Mouse (Mus musculus) liver, embryonic 12.5 days (tissue): ENCODE measurements around the gene Naa80. TPM values are rescaled to one million over a fixed set of nuclear protein-coding genes. Genes with fewer than 3 reads are reported as not detected.
A peak's percentile ranks its signal among the peaks of the same experiment; 100 is the strongest.
"Not testable (repeated sequence)": the region's sequence is repeated elsewhere in the genome, so short reads cannot be mapped to it uniquely, and the experiment has no call there.

Experiments used
- ATAC-seq: fragments of 200-750 bp; cut with Nextera tagmentation; 2 replicates; pipeline ENCODE4 v1.8.0; 2017; ENCODE audit warnings: moderate number of reproducible peaks, mild to moderate bottlenecking, moderate library complexity
- H3K27ac ChIP-seq: fragments of 300-500 bp; sonication (generic); 2 replicates; pipeline ENCODE4 v1.5.1; 2016; ENCODE audit warnings: mild to moderate bottlenecking
- H3K27me3 ChIP-seq: fragments of 300-500 bp; sonication (generic); replicated peaks from 2 replicates; pipeline ENCODE4 v1.6.1; 2016; ENCODE audit warnings: mild to moderate bottlenecking, moderate library complexity
- H3K36me3 ChIP-seq: fragments of 300-500 bp; sonication (generic); 2 replicates; pipeline ENCODE4 v1.6.1; 2016; ENCODE audit warnings: mild to moderate bottlenecking, moderate library complexity
- H3K4me1 ChIP-seq: fragments of 300-500 bp; sonication (generic); 2 replicates; pipeline ENCODE4 v1.6.1; 2016
- H3K4me2 ChIP-seq: fragments of 300-500 bp; sonication (generic); 2 replicates; pipeline ENCODE4 v1.6.1; 2016; ENCODE audit warnings: mild to moderate bottlenecking, moderate library complexity
- H3K4me3 ChIP-seq: fragments of 300-500 bp; sonication (generic); 2 replicates; pipeline ENCODE4 v1.5.1; 2016; ENCODE audit warnings: mild to moderate bottlenecking, moderate library complexity
- H3K9ac ChIP-seq: fragments of 300-500 bp; sonication (generic); 2 replicates; pipeline ENCODE4 v1.6.1; 2016; ENCODE audit warnings: mild to moderate bottlenecking, moderate library complexity
- H3K9me3 ChIP-seq: fragments of 300-500 bp; sonication (generic); replicated peaks from 2 replicates; pipeline ENCODE4 v1.6.1; 2016; ENCODE audit warnings: mild to moderate bottlenecking, moderate library complexity
- WGBS: fragments of 180-500 bp; shearing (Covaris S2); methylation state at CpG from one replicate; pipeline ENCODE4 v1.1.7; 2016; ENCODE audit not compliant: insufficient replicate concordance; 5-methylcytosine and 5-hydroxymethylcytosine counted together
- polyA plus RNA-seq: library from polyadenylated mRNA; unstranded; fragments of >200 nt; fragmentation: Nextera tagmentation; extraction: Ambion mirVana; gene quantifications from 2 replicates; pipeline ENCODE4 v1.2.1, GENCODE M21; 2016

Naa80 gene
- polyA plus RNA-seq, 1 experiment from 2014 or later, result 12.9 TPM

GRCm38 (mm10) chr9:107551890-107552355 is 26.8 kb upstream of the Naa80 start:
- peaks cover 6% of the 10 kb centered on the region for H3K36me3 ChIP-seq
- peak overlapping the region; percentile 95 for H3K4me2 ChIP-seq
- 22% methylated on average over 8 of the region's 8 CpGs for WGBS
- H3K4me1 ChIP-seq, result peaks cover 66% of the 10 kb centered on the region
- peak overlapping the region; percentile 76 for H3K9ac ChIP-seq
- ATAC-seq, result no peak
- H3K27me3 ChIP-seq, result peaks cover 45% of the 10 kb centered on the region
- peak overlapping the region; percentile 59 for H3K4me3 ChIP-seq
- no peak overlapping the region for H3K27ac ChIP-seq
- H3K9me3 ChIP-seq, result no peaks in the 10 kb centered on the region

DNA sequence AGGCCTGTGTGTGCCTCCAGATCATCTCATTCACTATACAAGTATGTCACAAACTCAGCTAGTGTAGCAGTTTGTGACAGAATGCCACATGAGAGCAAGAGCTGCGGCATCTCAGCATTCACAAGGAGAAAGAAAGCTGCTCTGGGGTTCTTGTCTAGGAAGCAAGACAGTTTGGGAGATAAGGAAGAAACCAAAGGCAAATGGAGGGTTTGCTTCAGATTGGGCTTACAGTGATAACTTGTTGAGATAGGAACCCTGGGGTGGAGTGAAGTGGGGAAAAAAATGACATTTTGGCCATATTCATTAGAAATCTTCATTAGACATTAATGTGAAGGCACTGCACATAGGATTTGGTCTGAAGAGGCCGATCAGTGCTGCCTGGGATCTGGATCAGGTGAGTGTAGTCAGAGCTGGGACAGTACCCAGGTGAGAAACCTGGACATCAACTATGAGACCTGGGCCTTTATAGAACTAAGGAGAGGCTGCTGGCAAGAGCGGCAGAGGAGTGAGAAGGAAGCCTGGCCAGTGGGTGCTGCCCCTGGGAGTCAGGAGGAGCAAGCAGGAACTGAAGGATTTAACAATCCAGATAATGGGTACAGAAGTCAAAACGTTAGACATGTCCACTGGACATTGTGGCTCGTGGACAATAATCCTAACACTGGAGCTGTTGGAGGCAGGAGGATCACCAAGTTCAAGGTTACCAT is 25.8 kb upstream of the Naa80 start:
- 61% methylated on average over 5 of the region's 5 CpGs for WGBS
- ATAC-seq, result no peak
- Histone ChIP-seq H3K9me3 (no peaks in the 10 kb centered on the region), H3K9ac (no peak overlapping the region; the same call in 1 of the 2 replicates), H3K27ac (no peak overlapping the region), H3K36me3 (peaks cover 15% of the 10 kb centered on the region), H3K27me3 (peaks cover 45% of the 10 kb centered on the region), H3K4me3 (0 out of 2 replicates have a peak overlapping the region, but pooled peaks have one; percentile 80), H3K4me2 (peak overlapping the region; percentile 95), H3K4me1 (peaks cover 65% of the 10 kb centered on the region)

DNA sequence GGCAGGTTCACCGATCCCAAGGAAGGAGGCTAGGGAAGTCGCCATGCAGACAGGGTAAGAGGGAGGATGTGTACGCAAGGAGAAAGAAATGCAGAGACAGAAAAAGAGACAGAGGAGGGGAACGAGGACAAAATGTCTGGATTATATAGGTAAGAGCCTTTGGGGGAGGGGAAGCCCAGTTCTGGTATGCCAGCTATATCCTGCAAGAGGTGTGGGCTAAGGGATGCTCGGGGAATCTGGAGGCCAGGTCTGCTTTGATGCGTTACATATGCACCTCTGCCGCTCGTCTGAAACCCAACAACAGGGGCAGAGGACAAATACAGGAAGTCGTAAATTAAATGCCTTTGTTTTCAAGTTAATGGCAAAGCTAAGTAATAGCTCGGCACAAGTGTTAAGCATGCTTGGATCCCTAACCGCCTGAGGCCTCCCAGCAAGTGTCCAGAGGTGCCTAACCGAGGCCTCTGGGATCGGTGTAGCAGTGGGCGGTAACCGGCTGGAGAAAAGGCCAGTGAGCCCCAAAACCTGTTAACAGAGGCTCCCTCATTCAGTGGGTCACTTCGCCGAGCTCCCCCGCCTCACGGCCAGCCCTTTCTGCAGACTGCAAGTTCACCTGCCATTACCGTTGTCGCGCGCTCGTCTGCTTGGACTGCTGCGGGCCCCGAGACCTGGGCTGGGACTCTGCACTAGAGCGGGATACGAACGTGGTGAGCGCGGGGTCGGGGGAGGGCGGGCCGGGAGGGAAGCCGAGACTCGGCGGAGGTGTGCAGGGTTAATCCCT is 25.0 kb upstream of the Naa80 start:
- Histone ChIP-seq H3K9me3 (no peaks in the 10 kb centered on the region), H3K4me2 (peak overlapping the region; percentile 95), H3K4me1 (peaks cover 65% of the 10 kb centered on the region), H3K4me3 (peak overlapping the region; percentile 80), H3K36me3 (peaks cover 24% of the 10 kb centered on the region), H3K27ac (peak overlapping the region; percentile 79), H3K27me3 (peaks cover 37% of the 10 kb centered on the region), H3K9ac (peak overlapping the region; percentile 76)
- 6% methylated on average over 37 of the region's 37 CpGs for WGBS
- ATAC-seq, result peak; percentile 51

GRCm38 (mm10) chr9:107554319-107554825 is 24.3 kb upstream of the Naa80 start:
- Histone ChIP-seq H3K27ac (peak overlapping the region; percentile 96), H3K9ac (peak overlapping the region; percentile 93), H3K9me3 (no peaks in the 10 kb centered on the region), H3K4me2 (peak overlapping the region; percentile 95), H3K36me3 (peaks cover 30% of the 10 kb centered on the region), H3K27me3 (peaks cover 31% of the 10 kb centered on the region), H3K4me3 (peak overlapping the region; percentile 80), H3K4me1 (peaks cover 65% of the 10 kb centered on the region)
- WGBS, result under 1% methylated on average over 53 of the region's 53 CpGs
- ATAC-seq, result peak; percentile 89

- Histone ChIP-seq H3K4me2 (peak overlapping the region; percentile 95), H3K9me3 (no peaks in the 10 kb centered on the region), H3K27ac (peak overlapping the region; percentile 96), H3K4me3 (peak overlapping the region; percentile 80), H3K4me1 (peaks cover 65% of the 10 kb centered on the region), H3K27me3 (peaks cover 25% of the 10 kb centered on the region), H3K9ac (peak overlapping the region; percentile 93), H3K36me3 (peaks cover 37% of the 10 kb centered on the region)
- peak; percentile 14 for ATAC-seq
- WGBS, result 0% methylated on average over 23 of the region's 23 CpGs
These were observed 23.6 kb upstream of the Naa80 start for GRCm38 (mm10) chr9:107555031-107555457.

GRCm38 (mm10) chr9:107555701-107556100 is 23.0 kb upstream of the Naa80 start:
- WGBS, result 38% methylated on average over 2 of the region's 2 CpGs
- Histone ChIP-seq H3K27ac (peak overlapping the region; percentile 96), H3K4me2 (peak overlapping the region; percentile 95), H3K27me3 (peaks cover 18% of the 10 kb centered on the region), H3K4me1 (peaks cover 59% of the 10 kb centered on the region), H3K9me3 (no peaks in the 10 kb centered on the region), H3K36me3 (peaks cover 44% of the 10 kb centered on the region), H3K4me3 (peak overlapping the region; percentile 80), H3K9ac (peak overlapping the region; percentile 93)
- ATAC-seq, result no peak

GRCm38 (mm10) chr9:107556346-107556745 is 22.3 kb upstream of the Naa80 start:
- Histone ChIP-seq H3K27ac (peak overlapping the region; percentile 96), H3K9ac (peak overlapping the region; percentile 93), H3K4me1 (peaks cover 52% of the 10 kb centered on the region), H3K9me3 (no peaks in the 10 kb centered on the region), H3K27me3 (peaks cover 12% of the 10 kb centered on the region; the same call in 1 of the 2 replicates), H3K4me2 (peak overlapping the region; percentile 95), H3K36me3 (peaks cover 50% of the 10 kb centered on the region), H3K4me3 (peak overlapping the region; percentile 80)
- WGBS, result 40% methylated on average over 3 of the region's 3 CpGs
- no peak for ATAC-seq

DNA sequence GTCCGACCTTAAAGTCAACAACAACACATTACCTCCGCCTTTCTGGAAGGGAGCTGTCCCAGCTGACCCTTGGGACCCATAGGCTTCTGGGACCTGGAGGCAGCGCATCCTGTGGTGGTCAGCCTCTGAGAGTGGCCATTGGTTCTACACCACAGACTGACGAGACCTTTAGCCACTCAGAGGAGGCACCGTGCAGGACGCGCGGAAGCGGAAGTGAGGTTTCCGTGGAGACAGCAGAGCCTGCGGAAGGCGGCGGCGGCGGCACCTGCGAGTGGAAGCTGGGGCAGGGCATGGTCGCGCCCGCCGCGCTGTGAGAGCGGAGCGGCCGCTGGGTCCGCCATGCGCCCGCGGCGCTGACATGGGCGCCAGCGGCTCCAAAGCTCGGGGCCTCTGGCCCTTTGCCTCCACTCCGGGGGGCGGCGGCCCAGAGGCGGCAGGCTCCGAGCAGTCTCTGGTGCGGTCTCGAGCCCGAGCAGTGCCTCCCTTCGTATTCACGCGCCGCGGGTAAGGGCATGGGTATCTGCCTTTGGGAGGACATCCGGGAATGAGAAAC is 15.6 kb upstream of the Naa80 start, which contains the start of gene Tusc2:
Gene Tusc2, plus strand, starts transcription at position 227 of the 553 bp plus-strand sequence.
- H3K9ac ChIP-seq, result peak within 1 kb of the TSS; percentile 91
- peaks cover 60% of the 10 kb centered on the region for H3K4me1 ChIP-seq

DNA sequence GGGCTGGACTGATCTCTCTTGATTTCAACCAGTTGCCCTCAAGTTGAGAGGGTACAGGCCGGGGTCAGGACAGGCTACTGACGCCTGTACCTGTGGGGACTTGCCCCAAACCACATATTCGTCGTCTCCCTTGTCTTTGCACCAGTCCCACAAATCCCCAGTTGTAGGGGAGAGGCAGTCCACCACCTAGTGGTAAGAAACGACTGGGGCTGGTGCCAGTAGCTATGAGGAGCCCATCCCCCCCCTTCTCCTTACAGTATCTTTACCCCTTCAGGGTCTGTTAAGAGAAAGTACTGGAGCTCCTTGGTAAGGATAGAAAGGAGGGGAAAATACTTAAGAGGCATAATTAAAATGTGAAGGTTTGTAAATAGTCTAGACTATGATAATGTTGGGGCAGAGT is 13.1 kb upstream of the Naa80 start:
- peak overlapping the region; percentile 94 for H3K27ac ChIP-seq
- not testable (repeated sequence) for ATAC-seq, H3K27me3 ChIP-seq, H3K4me3 ChIP-seq, H3K9me3 ChIP-seq, H3K9ac ChIP-seq
- 31% methylated on average over 5 of the region's 5 CpGs for WGBS
- peaks cover 39% of the 10 kb centered on the region for H3K36me3 ChIP-seq
- H3K4me1 ChIP-seq, result peaks cover 76% of the 10 kb centered on the region
- peak overlapping the region; percentile 22 for H3K4me2 ChIP-seq

More for the DNA sequence above, 15.6 kb upstream of the Naa80 start, which contains the start of gene Tusc2:
- under 1% methylated on average over 35 of the region's 46 CpGs for WGBS
- Histone ChIP-seq H3K36me3 (peaks cover 60% of the 10 kb centered on the region), H3K27ac (peak within 1 kb of the TSS; percentile 89), H3K4me3 (peak within 1 kb of the TSS; percentile 87), H3K27me3 (no peaks in the 10 kb centered on the region), H3K9me3 (no peaks in the 10 kb centered on the region), H3K4me2 (peak within 1 kb of the TSS; percentile 82)
- peak; percentile 96 for ATAC-seq

DNA sequence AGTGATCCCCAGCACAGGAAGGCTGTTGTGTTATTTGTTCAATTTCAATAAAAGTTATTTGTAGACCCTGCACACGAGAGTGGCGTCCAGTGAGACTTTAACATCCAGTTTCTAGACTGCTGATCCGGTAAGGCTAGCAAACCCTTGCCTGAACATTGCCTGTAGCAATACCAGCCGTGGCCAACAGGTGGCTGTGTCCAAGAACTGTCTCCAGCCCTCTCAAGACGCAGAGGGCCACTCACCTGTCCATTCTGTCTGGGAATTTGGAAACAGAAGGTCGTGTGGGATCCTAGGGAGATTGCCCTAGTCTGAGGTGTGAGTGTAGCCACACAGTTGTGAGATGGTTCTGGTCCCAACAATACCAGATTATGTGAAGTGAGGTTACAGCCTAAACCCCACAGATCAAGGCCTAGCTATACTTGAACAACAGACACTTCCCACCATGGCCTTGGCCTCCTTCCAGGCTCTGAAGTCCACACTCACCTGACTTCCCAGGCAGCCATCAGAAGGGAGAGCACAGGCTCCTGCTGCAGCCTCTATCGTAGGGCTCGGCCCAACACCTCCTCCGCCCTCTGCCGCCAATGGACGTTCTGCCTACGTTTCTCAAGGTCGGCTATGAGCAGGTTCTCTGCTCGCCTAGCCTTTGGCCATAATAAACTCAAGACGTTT is 12.5 kb upstream of the Naa80 start:
- Histone ChIP-seq H3K4me3 (no peak overlapping the region), H3K27me3 (no peaks in the 10 kb centered on the region), H3K27ac (peak overlapping the region; percentile 94), H3K9me3 (no peaks in the 10 kb centered on the region), H3K4me2 (peak overlapping the region; percentile 14), H3K4me1 (peaks cover 82% of the 10 kb centered on the region), H3K9ac (no peak overlapping the region), H3K36me3 (peaks cover 39% of the 10 kb centered on the region)
- no peak for ATAC-seq
- 49% methylated on average over 15 of the region's 15 CpGs for WGBS

DNA sequence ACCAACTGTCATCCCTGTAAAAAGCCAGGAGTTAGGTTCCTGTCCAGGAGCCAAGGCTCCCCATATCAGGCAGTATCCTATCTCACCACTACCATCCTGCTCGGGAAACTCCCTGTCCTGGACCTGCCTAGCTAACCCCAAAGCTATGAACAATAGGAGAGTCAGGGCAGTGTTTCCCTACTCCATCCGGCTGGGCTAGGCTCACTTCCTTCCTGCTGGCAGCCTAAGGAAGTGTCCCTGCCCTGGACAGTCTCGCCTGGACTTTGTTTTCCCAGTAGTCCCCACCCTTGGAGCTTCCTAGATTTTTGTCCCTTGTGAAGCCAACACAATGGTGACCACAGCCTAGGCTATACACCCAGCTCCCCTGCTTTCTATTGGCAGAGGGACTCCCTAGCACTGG is 11.8 kb upstream of the Naa80 start:
- H3K9ac ChIP-seq, result peak overlapping the region; percentile 31; the same call in 1 of the 2 replicates

More for the DNA sequence above, 11.8 kb upstream of the Naa80 start:
- no peak for ATAC-seq
- Histone ChIP-seq H3K27me3 (no peaks in the 10 kb centered on the region), H3K27ac (peak overlapping the region; percentile 94), H3K4me1 (peaks cover 87% of the 10 kb centered on the region), H3K4me2 (peak overlapping the region; percentile 86), H3K36me3 (peaks cover 39% of the 10 kb centered on the region), H3K9me3 (no peaks in the 10 kb centered on the region), H3K4me3 (peak overlapping the region; percentile 75; the same call in 1 of the 2 replicates)
- WGBS, result 53% methylated on average over 3 of the region's 3 CpGs
